Mouse (Mus musculus) MEL (cell line): Measurements from ENCODE around the gene Hexim2. TPM values are rescaled to one million over a fixed set of nuclear protein-coding genes. Genes with fewer than 3 reads are reported as not detected.

ENCODE experiments used
- DNase-seq: peaks from one replicate; pipeline ENCODE4 v3.0.0; 2011; ENCODE audit warnings: low read depth, low spot score
- H3K27ac ChIP-seq: 2 replicates; pipeline ENCODE4 v1.5.1; 2012; ENCODE audit warnings: low read depth, mild to moderate bottlenecking, control low read depth, low read length, moderate library complexity; ENCODE audit not compliant: control insufficient read depth
- H3K27me3 ChIP-seq, 2 experiments: fragments of 150-350 bp in 1 of 2; sonication (generic) in 1 of 2; 2 replicates each; pipeline ENCODE4 v1.6.1; 2012; ENCODE audit warnings: low read length in 2 of 2, mild to moderate bottlenecking in 2 of 2, improper control_type of control experiment in 1 of 2, moderate library complexity in 1 of 2; ENCODE audit not compliant: insufficient read depth in 2 of 2, control insufficient read depth in 1 of 2
- H3K36me3 ChIP-seq, 2 experiments: 2 replicates each; pipeline ENCODE4 v1.6.1; 2012 to 2014; ENCODE audit warnings: low read length in 2 of 2, improper control_type of control experiment in 1 of 2, inconsistent platforms in 1 of 2, mild to moderate bottlenecking in 1 of 2; ENCODE audit not compliant: insufficient read depth in 2 of 2, control insufficient read depth in 1 of 2
- H3K4me1 ChIP-seq, 2 experiments: fragments of 150-350 bp in 1 of 2; sonication (generic) in 1 of 2; 2 replicates each; pipeline ENCODE4 v1.6.1; 2012; ENCODE audit warnings: low read length in 2 of 2, improper control_type of control experiment in 1 of 2, mild to moderate bottlenecking in 1 of 2; ENCODE audit not compliant: insufficient read depth in 2 of 2, control insufficient read depth in 1 of 2
- H3K4me3 ChIP-seq, 2 experiments: fragments of 150-350 bp in 1 of 2; sonication (generic) in 1 of 2; 2 replicates each; pipeline ENCODE4 v1.5.1; 2012; ENCODE audit warnings: low read depth in 2 of 2, low read length in 2 of 2, mild to moderate bottlenecking in 2 of 2, moderate library complexity in 2 of 2, control low read depth in 1 of 2, improper control_type of control experiment in 1 of 2; ENCODE audit not compliant: control insufficient read depth in 1 of 2, insufficient read depth in 1 of 2
- H3K79me2 ChIP-seq: 2 replicates; pipeline ENCODE4 v1.6.1; 2012; ENCODE audit warnings: mild to moderate bottlenecking, low read length, moderate library complexity; ENCODE audit not compliant: control insufficient read depth, poor library complexity, insufficient read depth
- H3K9ac ChIP-seq: 2 replicates; pipeline ENCODE4 v1.6.1; 2012; ENCODE audit warnings: low read depth, mild to moderate bottlenecking, control low read depth, low read length, moderate library complexity; ENCODE audit not compliant: control insufficient read depth, poor library complexity, severe bottlenecking
- H3K9me3 ChIP-seq: fragments of 150-350 bp; sonication (generic); replicated peaks from 2 replicates; pipeline ENCODE4 v1.6.1; 2012; ENCODE audit warnings: mild to moderate bottlenecking, low read length, improper control_type of control experiment, moderate library complexity; ENCODE audit not compliant: insufficient read depth
- BHLHE40 ChIP-seq: IDR thresholded peaks from 2 replicates; pipeline ENCODE4 v1.6.1; 2012; ENCODE audit warnings: low read depth, mild to moderate bottlenecking, inconsistent platforms, low read length, improper control_type of control experiment, borderline replicate concordance
- CHD1 ChIP-seq: IDR thresholded peaks from 2 replicates; pipeline ENCODE4 v1.6.1; 2012; ENCODE audit warnings: low read depth, mild to moderate bottlenecking, inconsistent platforms, low read length, improper control_type of control experiment
- CHD2 ChIP-seq: IDR thresholded peaks from 2 replicates; pipeline ENCODE4 v1.6.1; 2011; ENCODE audit warnings: low read length, improper control_type of control experiment
- CTCF ChIP-seq, 3 experiments: IDR thresholded peaks in 2 of 3; conservative IDR thresholded peaks in 1 of 3; 2 replicates each; pipeline ENCODE4 v1.5.1; 2011 to 2012; ENCODE audit warnings: low read length in 3 of 3, low read depth in 2 of 3, mild to moderate bottlenecking in 2 of 3, improper control_type of control experiment in 1 of 3, inconsistent platforms in 1 of 3, mixed read lengths in 1 of 3, moderate library complexity in 1 of 3; ENCODE audit not compliant: control insufficient read depth in 1 of 3, insufficient read depth in 1 of 3, poor library complexity in 1 of 3, severe bottlenecking in 1 of 3
- EP300 ChIP-seq, 2 experiments: IDR thresholded peaks; 2 replicates each; pipeline ENCODE4 v1.6.1; 2011; ENCODE audit warnings: improper control_type of control experiment in 2 of 2, low read length in 2 of 2, low read depth in 1 of 2, mild to moderate bottlenecking in 1 of 2
- HCFC1 ChIP-seq: IDR thresholded peaks from 2 replicates; pipeline ENCODE4 v1.6.1; 2012; ENCODE audit warnings: low read depth, mild to moderate bottlenecking, inconsistent platforms, low read length, improper control_type of control experiment, moderate library complexity
- JUND ChIP-seq: IDR thresholded peaks from 2 replicates; pipeline ENCODE4 v1.6.1; 2011; ENCODE audit warnings: low read depth, mild to moderate bottlenecking, improper control_type of control experiment, low read length
- KAT2A ChIP-seq: conservative IDR thresholded peaks from 2 replicates; pipeline ENCODE4 v1.6.1; 2012; ENCODE audit warnings: low read depth, low read length, improper control_type of control experiment, inconsistent platforms
- MAFK ChIP-seq: IDR thresholded peaks from 2 replicates; pipeline ENCODE4 v1.6.1; 2011; ENCODE audit warnings: low read depth, mild to moderate bottlenecking, low read length, improper control_type of control experiment, borderline replicate concordance
- MAX ChIP-seq: IDR thresholded peaks from 2 replicates; pipeline ENCODE4 v1.6.1; 2011; ENCODE audit warnings: low read length, improper control_type of control experiment
- MAZ ChIP-seq: IDR thresholded peaks from 2 replicates; pipeline ENCODE4 v1.6.1; 2012; ENCODE audit warnings: low read depth, mild to moderate bottlenecking, inconsistent platforms, low read length, improper control_type of control experiment
- MEF2A ChIP-seq: IDR thresholded peaks from 2 replicates; pipeline ENCODE4 v1.6.1; 2014; ENCODE audit warnings: low read depth, mild to moderate bottlenecking, inconsistent platforms, low read length, improper control_type of control experiment; ENCODE audit not compliant: poor library complexity, insufficient replicate concordance, severe bottlenecking; ENCODE audit errors: extremely low read depth
- MXI1 ChIP-seq: IDR thresholded peaks from 2 replicates; pipeline ENCODE4 v1.6.1; 2011; ENCODE audit warnings: mild to moderate bottlenecking, low read depth, low read length, improper control_type of control experiment
- NELFE ChIP-seq: IDR thresholded peaks from 2 replicates; pipeline ENCODE4 v1.6.1; 2011; ENCODE audit warnings: low read depth, low read length, improper control_type of control experiment
- NRF1 ChIP-seq: IDR thresholded peaks from 2 replicates; pipeline ENCODE4 v1.6.1; 2014; ENCODE audit warnings: low read depth, mild to moderate bottlenecking, inconsistent platforms, low read length, improper control_type of control experiment, moderate library complexity; ENCODE audit not compliant: poor library complexity, insufficient read depth, severe bottlenecking
- POLR2A ChIP-seq, 2 experiments: IDR thresholded peaks; 2 replicates each; pipeline ENCODE4 v1.6.1; 2011 to 2012; ENCODE audit warnings: low read length in 2 of 2, mild to moderate bottlenecking in 2 of 2, control low read depth in 1 of 2, improper control_type of control experiment in 1 of 2, low read depth in 1 of 2, moderate library complexity in 1 of 2; ENCODE audit not compliant: control insufficient read depth in 1 of 2, insufficient read depth in 1 of 2, poor library complexity in 1 of 2
- POLR2AphosphoS2 ChIP-seq: IDR thresholded peaks from 2 replicates; pipeline ENCODE4 v1.6.1; 2011; ENCODE audit warnings: low read length, improper control_type of control experiment
- POLR2AphosphoS5 ChIP-seq: IDR thresholded peaks from 2 replicates; pipeline ENCODE4 v1.6.1; 2012; ENCODE audit warnings: low read depth, borderline replicate concordance, mild to moderate bottlenecking, inconsistent platforms, low read length, moderate library complexity, mixed read lengths
- RAD21 ChIP-seq: IDR thresholded peaks from 2 replicates; pipeline ENCODE4 v1.6.1; 2011; ENCODE audit warnings: mild to moderate bottlenecking, low read depth, low read length, improper control_type of control experiment
- RCOR1 ChIP-seq: IDR thresholded peaks from 2 replicates; pipeline ENCODE4 v1.6.1; 2012; ENCODE audit warnings: low read depth, mild to moderate bottlenecking, inconsistent platforms, low read length, improper control_type of control experiment
- SIN3A ChIP-seq: IDR thresholded peaks from 2 replicates; pipeline ENCODE4 v1.6.1; 2012; ENCODE audit warnings: low read length, improper control_type of control experiment, inconsistent platforms
- SMC3 ChIP-seq: IDR thresholded peaks from 2 replicates; pipeline ENCODE4 v1.6.1; 2011; ENCODE audit warnings: low read depth, low read length, improper control_type of control experiment
- TBP ChIP-seq: IDR thresholded peaks from 2 replicates; pipeline ENCODE4 v1.8.0; 2011; ENCODE audit warnings: low read depth, low read length, improper control_type of control experiment
- TCF12 ChIP-seq: IDR thresholded peaks from 2 replicates; pipeline ENCODE4 v1.6.1; 2014; ENCODE audit warnings: low read depth, mild to moderate bottlenecking, inconsistent platforms, low read length, improper control_type of control experiment, moderate library complexity
- UBTF ChIP-seq: IDR thresholded peaks from 2 replicates; pipeline ENCODE4 v1.6.1; 2012; ENCODE audit warnings: low read depth, mild to moderate bottlenecking, inconsistent platforms, low read length, improper control_type of control experiment, moderate library complexity, borderline replicate concordance; ENCODE audit not compliant: insufficient read depth
- USF1 ChIP-seq: IDR thresholded peaks from 2 replicates; pipeline ENCODE4 v1.6.1; 2014; ENCODE audit warnings: low read depth, mild to moderate bottlenecking, inconsistent platforms, low read length, improper control_type of control experiment, moderate library complexity
- USF2 ChIP-seq, 2 experiments: IDR thresholded peaks; 2 replicates each; pipeline ENCODE4 v1.6.1; 2011 to 2012; ENCODE audit warnings: improper control_type of control experiment in 2 of 2, low read length in 2 of 2, borderline replicate concordance in 1 of 2, inconsistent platforms in 1 of 2, low read depth in 1 of 2, mild to moderate bottlenecking in 1 of 2; ENCODE audit not compliant: insufficient read depth in 1 of 2
- ZC3H11A ChIP-seq: IDR thresholded peaks from 2 replicates; pipeline ENCODE4 v1.6.1; 2012; ENCODE audit warnings: low read depth, mild to moderate bottlenecking, inconsistent platforms, low read length, improper control_type of control experiment
- ZMIZ1 ChIP-seq: IDR thresholded peaks from 2 replicates; pipeline ENCODE4 v1.6.1; 2012; ENCODE audit warnings: low read depth, mild to moderate bottlenecking, inconsistent platforms, low read length, improper control_type of control experiment, moderate library complexity
- ZNF384 ChIP-seq: IDR thresholded peaks from 2 replicates; pipeline ENCODE4 v1.6.1; 2012; ENCODE audit warnings: low read depth, mild to moderate bottlenecking, inconsistent platforms, low read length, improper control_type of control experiment
- polyA plus RNA-seq, 2 experiments: library from polyadenylated mRNA; stranded (reverse) in 1 of 2; unstranded in 1 of 2; fragments of >175 nt in 1 of 2; fragments of >200 nt in 1 of 2; gene quantifications; 2 replicates each; pipeline versions ENCODE4 v1.2.1 to v1.2.4; 2012; ENCODE audit warnings: low replicate concordance in 2 of 2, low read depth in 1 of 2; ENCODE audit not compliant: insufficient read length in 2 of 2, insufficient read depth in 1 of 2, missing spikeins in 1 of 2
- total RNA-seq: library from RNA; depleted of rRNA; stranded (reverse); fragments of 300-350 nt; gene quantifications from 2 replicates; pipeline ENCODE4 v1.2.3, GENCODE M21; 2012

The Hexim2 gene
- total and polyA plus RNA-seq, 3 experiments: 12.3 to 12.5 TPM; not detected in 1

DNA sequence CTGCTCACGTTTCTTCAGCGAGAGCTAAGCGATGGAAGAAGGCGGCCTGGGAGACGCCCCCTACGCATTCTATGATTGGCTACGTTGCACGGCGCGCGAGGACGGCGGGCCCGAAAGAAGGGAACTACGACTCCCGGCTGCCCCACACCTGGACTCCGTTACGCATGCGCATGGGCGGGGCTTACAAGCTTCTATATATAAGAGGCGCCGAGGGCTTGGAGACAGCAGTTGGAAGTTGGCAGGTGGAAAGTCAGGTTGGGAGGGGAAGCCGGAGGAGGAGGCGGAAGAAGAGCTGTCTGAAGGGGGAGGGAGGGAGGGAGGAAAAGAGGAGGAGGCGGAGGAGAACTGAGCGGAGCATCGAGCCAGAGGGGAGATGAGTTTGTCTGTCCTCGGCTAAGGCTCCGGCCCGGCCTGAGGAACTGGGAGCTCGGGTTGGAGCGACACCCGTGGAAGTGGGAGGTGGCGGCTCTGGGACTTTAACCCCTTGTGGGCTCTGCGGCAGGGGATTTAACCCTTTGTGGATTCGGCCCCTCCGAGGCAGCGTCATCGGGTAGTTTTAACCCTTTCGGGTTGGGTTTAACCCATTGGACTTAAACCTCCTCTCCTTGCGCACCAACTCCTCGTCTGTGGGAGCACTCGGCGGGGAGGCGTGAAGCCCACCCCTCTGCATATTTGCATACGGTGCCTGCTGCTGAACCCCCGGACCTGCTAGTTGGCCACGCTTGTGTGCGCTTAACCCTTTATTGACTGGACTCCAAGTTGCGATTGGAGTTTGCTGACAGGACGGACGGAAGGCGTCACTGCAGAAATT, 16.0 kb upstream of the Hexim2 start, which contains the start of gene Hexim1 (continued):
- TF ChIP-seq POLR2AphosphoS5 (peak; percentile 95), MXI1 (no peak)
- TF ChIP-seq, all 39 proteins: peak for 22

DNA sequence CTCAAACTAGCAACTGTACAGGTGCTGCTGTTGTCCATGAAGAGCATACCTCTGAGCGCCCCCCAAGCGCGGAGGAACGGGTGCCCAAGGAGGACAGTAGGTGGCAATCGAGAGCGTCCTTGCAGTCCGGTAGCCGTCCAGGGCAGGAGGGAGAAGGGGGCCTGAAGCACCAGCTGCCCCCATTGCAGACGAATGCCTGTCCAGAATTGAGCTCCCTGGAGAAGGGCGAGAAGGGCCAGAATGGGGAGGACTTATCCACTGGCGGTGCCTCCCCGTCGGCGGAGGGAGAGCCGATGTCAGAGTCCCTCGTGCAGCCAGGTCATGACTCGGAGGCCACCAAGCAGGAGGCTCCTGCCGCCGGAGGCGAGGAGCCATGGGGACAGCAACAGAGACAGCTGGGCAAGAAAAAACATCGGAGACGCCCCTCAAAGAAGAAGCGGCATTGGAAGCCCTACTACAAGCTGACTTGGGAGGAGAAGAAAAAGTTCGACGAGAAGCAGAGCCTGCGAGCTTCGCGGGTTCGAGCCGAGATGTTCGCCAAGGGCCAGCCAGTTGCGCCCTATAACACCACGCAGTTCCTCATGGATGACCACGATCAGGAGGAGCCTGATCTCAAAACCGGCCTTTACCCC, 15.2 kb upstream of the Hexim2 start:
- Histone ChIP-seq H3K9ac (peak overlapping the region; percentile 74), H3K9me3 (no peaks in the 10 kb centered on the region), H3K36me3 (peaks cover 0 to 16% of the 10 kb centered on the region in 2 experiments; a peak in 2 of 4 replicates), H3K4me1 (peaks cover 7 to 8% of the 10 kb centered on the region in 2 experiments; a peak in 3 of 4 replicates), H3K27me3 (no peaks in the 10 kb centered on the region), H3K4me3 (peak overlapping the region; percentile 49 to 69), H3K27ac (peak overlapping the region; percentile 42), H3K79me2 (peaks cover 29% of the 10 kb centered on the region)
- DNase-seq: peak; percentile 83
- peak; percentile 50 for TF ChIP-seq SMC3
- TF ChIP-seq POLR2AphosphoS5: peak; percentile 48; the same call in 1 of the 2 replicates
- peak; percentile 64; the same call in 1 of the 2 replicates for TF ChIP-seq TBP
- TF ChIP-seq RCOR1: no peak
- TF ChIP-seq USF2 (IDR thresholded peaks at IDR 0.05; ENCODE audit: borderline replicate concordance in 1 of 2, insufficient read depth in 1 of 2, low read depth in 1 of 2, low read length in 2 of 2): no peak
- no peak for TF ChIP-seq HCFC1
- TF ChIP-seq NELFE: no peak
- TF ChIP-seq CHD1: no peak; the same call in 1 of the 2 replicates
- no peak for TF ChIP-seq ZMIZ1
- TF ChIP-seq ZNF384: 0 out of 2 replicates have a peak, but pooled peaks have one; percentile 13
- TF ChIP-seq MAFK: no peak
- TF ChIP-seq POLR2AphosphoS2: no peak
- TF ChIP-seq USF1: 0 out of 2 replicates have a peak, but pooled peaks have one; percentile 11
- peak; percentile 38 to 75 (median 68); a peak in 5 of 6 replicates for TF ChIP-seq CTCF (IDR thresholded peaks at IDR 0.05 in 2 of 3, conservative IDR thresholded peaks at IDR 0.05 in 1 of 3; ENCODE audit: control insufficient read depth in 1 of 3, insufficient read depth in 1 of 3, low read depth in 2 of 3, low read length in 3 of 3, poor library complexity in 1 of 3, severe bottlenecking in 1 of 3)
- no peak for TF ChIP-seq MEF2A
- TF ChIP-seq POLR2A (IDR thresholded peaks at IDR 0.05; ENCODE audit: control insufficient read depth in 1 of 2, insufficient read depth in 1 of 2, low read depth in 1 of 2, low read length in 2 of 2, poor library complexity in 1 of 2): peak in 1 of 2 experiments; percentile 50; a peak in 1 of 4 replicates
- TF ChIP-seq JUND: no peak
- TF ChIP-seq CHD2: no peak
- TF ChIP-seq RAD21: peak; percentile 29
- peak; percentile 13; the same call in 1 of the 2 replicates for TF ChIP-seq MAX
- TF ChIP-seq ZC3H11A: no peak
- no peak for TF ChIP-seq SIN3A
- no peak for TF ChIP-seq TCF12
- no peak for TF ChIP-seq NRF1
- no peak for TF ChIP-seq MAZ
- TF ChIP-seq BHLHE40: no peak
- TF ChIP-seq KAT2A: 0 out of 2 replicates have a peak, but pooled peaks have one; percentile 12
- TF ChIP-seq EP300 (IDR thresholded peaks at IDR 0.05; ENCODE audit: low read depth in 1 of 2, low read length in 2 of 2): no peak
- TF ChIP-seq UBTF: peak; percentile 59; the same call in 1 of the 2 replicates
